In genomic region chr5:125123206-125123605, GRCm38 (mm10) we compare ENCODE assay signal across 10 mouse cellular contexts. TPM values are rescaled to one million over a fixed set of nuclear protein-coding genes. Genes with fewer than 3 reads are reported as not detected.
DNase-seq lines count a peak whose midpoint lies in the region; ATAC-seq and TF ChIP-seq lines count a peak whose summit lies in the region.
"Had no signal": no experiment of that assay in that cellular context is flagged by ENCODE, and none has a peak within 500 bp of the region (broad histone marks: within the 10 kb centered on the region; RNA-seq: fewer than 3 reads in every experiment).

No protein-coding gene starts in this region.

- DNase-seq in gastrocnemius, adult 2 months = no peak
- no peak for DNase-seq in gastrocnemius, postnatal 4 days (ENCODE audit: low spot score in 2 of 2)
- peak; percentile 92 for DNase-seq in Muller cell, postnatal 12 days (ENCODE audit: inconsistent ontology term)
- DNase-seq in thymus, postnatal 10 days (ENCODE audit: low spot score in 2 of 2) = no peak
- no peak for DNase-seq in thymus, adult 2 months
- DNase-seq: gastrocnemius, postnatal 36 days had no signal

- TF ChIP-seq CTCF in gastrocnemius, adult 2 months (IDR thresholded peaks at IDR 0.05) = peak; percentile 32
- TF ChIP-seq CTCF in thymus, adult 2 months (IDR thresholded peaks at IDR 0.05; ENCODE audit: borderline replicate concordance, control insufficient read depth, extremely low read depth, insufficient read depth, low read length, poor library complexity) = no peak

- no peaks in the 10 kb centered on the region for H3K9me3 ChIP-seq in hindbrain, embryonic 15.5 days
- no peaks in the 10 kb centered on the region for H3K9me3 ChIP-seq in lung, embryonic 16.5 days (ENCODE audit: control insufficient read depth, low read length)

- H3K36me3 ChIP-seq in hindbrain, embryonic 15.5 days = peaks cover 12% of the 10 kb centered on the region
- H3K36me3 ChIP-seq in lung, embryonic 16.5 days (ENCODE audit: control insufficient read depth, insufficient read depth, low read length) = peaks cover 11% of the 10 kb centered on the region
- peaks cover 11% of the 10 kb centered on the region; the same call in 1 of the 2 replicates for H3K36me3 ChIP-seq in thymus, adult 2 months (ENCODE audit: control insufficient read depth, insufficient read depth, low read length)

- H3K27ac ChIP-seq in gastrocnemius, adult 2 months = peak overlapping the region; percentile 24; the same call in 1 of the 2 replicates
- 0 out of 2 replicates have a peak overlapping the region, but pooled peaks have one; percentile 36 for H3K27ac ChIP-seq in hindbrain, embryonic 15.5 days (replicated peaks)
- peak overlapping the region; percentile 82 for H3K27ac ChIP-seq in lung, embryonic 16.5 days (ENCODE audit: low read length)
- H3K27ac ChIP-seq in thymus, adult 2 months (ENCODE audit: control insufficient read depth, insufficient read depth, low read length) = no peak overlapping the region

- H3K27me3 ChIP-seq in hindbrain, embryonic 15.5 days = no peaks in the 10 kb centered on the region
- no peaks in the 10 kb centered on the region for H3K27me3 ChIP-seq in lung, embryonic 16.5 days (ENCODE audit: control insufficient read depth, insufficient read depth, low read depth, low read length)
- H3K27me3 ChIP-seq in thymus, adult 2 months (ENCODE audit: control insufficient read depth, insufficient read depth, low read length) = no peaks in the 10 kb centered on the region

- intact Hi-C loops in gastrocnemius, adult 2 months (cut with DNase I) = no loop called here

- peaks cover 61% of the 10 kb centered on the region for H3K4me1 ChIP-seq in hindbrain, embryonic 15.5 days (replicated peaks)
- H3K4me1 ChIP-seq in lung, embryonic 16.5 days (replicated peaks; ENCODE audit: control insufficient read depth, insufficient read depth, low read length) = peaks cover 39% of the 10 kb centered on the region
- no peaks in the 10 kb centered on the region for H3K4me1 ChIP-seq in thymus, adult 2 months (replicated peaks; ENCODE audit: control insufficient read depth, insufficient read depth, low read length)

- no peak for ATAC-seq in hindbrain, embryonic 15.5 days (ENCODE audit: low FRiP score, low read depth)
- ATAC-seq in lung, embryonic 16.5 days (ENCODE audit: low read depth) = peak; percentile 59
- no peak for ATAC-seq in frontal cortex, adult (ENCODE audit: low TSS enrichment)
- ATAC-seq: activated CD4-positive, CD25-positive, alpha-beta regulatory T cell, adult 4 months had no signal

- H3K4me2 ChIP-seq in hindbrain, embryonic 15.5 days = no peak overlapping the region
- H3K4me2 ChIP-seq in lung, embryonic 16.5 days (ENCODE audit: low read depth, low read length) = no peak overlapping the region

- no peak for TF ChIP-seq POLR2A in thymus, adult 2 months (IDR thresholded peaks at IDR 0.05; ENCODE audit: control insufficient read depth, extremely low read depth, insufficient read depth, low read length, poor library complexity)

- 26% methylated on average over 3 of the region's 3 CpGs for WGBS in hindbrain, embryonic 15.5 days
- WGBS in lung, embryonic 16.5 days = 61% methylated on average over 3 of the region's 3 CpGs
- WGBS in thymus, adult 2 months = 93% methylated on average over 3 of the region's 3 CpGs

- no peak overlapping the region for H3K9ac ChIP-seq in hindbrain, embryonic 15.5 days
- no peak overlapping the region for H3K9ac ChIP-seq in lung, embryonic 16.5 days (ENCODE audit: low read length)

- no peak overlapping the region for H3K4me3 ChIP-seq in gastrocnemius, adult 2 months
- H3K4me3 ChIP-seq in hindbrain, embryonic 15.5 days = no peak overlapping the region
- H3K4me3 ChIP-seq in lung, embryonic 16.5 days (ENCODE audit: low read length) = no peak overlapping the region
- no peak overlapping the region for H3K4me3 ChIP-seq in thymus, adult 2 months (ENCODE audit: control insufficient read depth, insufficient read depth, low read length)

RNA-seq across cellular contexts. Expression of gene Ncor2, which starts 55.8 kb away (rescaled TPM):
- total RNA-seq in gastrocnemius, adult 2 months (2021) = 100 to 1,000 TPM; 123 to 153 TPM
- 100 to 1,000 TPM; 168 to 179 TPM for total RNA-seq in gastrocnemius, postnatal 4 days (2021)
- polyA plus RNA-seq in hindbrain, embryonic 15.5 days (2015; fragmentation: Nextera tagmentation; extraction: Ambion mirVana) = 26.3 and 28.7 TPM in 2 replicates
- polyA plus RNA-seq in lung, embryonic 16.5 days (2015; fragmentation: Nextera tagmentation; extraction: Ambion mirVana) = 20.3 and 27.3 TPM in 2 replicates
- polyA plus RNA-seq in thymus, adult 2 months (2012; rRNA removed) = 75.8 and 98.4 TPM in 2 replicates
